Mouse (Mus musculus) heart, adult 8-10 months (tissue): ENCODE measurements at regions not wholly inside any gene's neighbourhood (a gene's known extent, or its start where the extent isn't known, plus 50 kb on each side); places are given as distances from the start of the nearest gene placed in this dataset.
"Not testable (repeated sequence)": the region's sequence is repeated elsewhere in the genome, so short reads cannot be mapped to it uniquely, and the experiment has no call there.

Experiments used
- DNase-seq: peaks from one replicate; pipeline ENCODE4 v3.0.0; 2022; ENCODE audit warnings: low spot score

- DNase-seq: no peak
Measured at GRCm38 (mm10) chr15:41920270-41920669, 1786.1 kb downstream of the 9330182O14Rik start.

DNA sequence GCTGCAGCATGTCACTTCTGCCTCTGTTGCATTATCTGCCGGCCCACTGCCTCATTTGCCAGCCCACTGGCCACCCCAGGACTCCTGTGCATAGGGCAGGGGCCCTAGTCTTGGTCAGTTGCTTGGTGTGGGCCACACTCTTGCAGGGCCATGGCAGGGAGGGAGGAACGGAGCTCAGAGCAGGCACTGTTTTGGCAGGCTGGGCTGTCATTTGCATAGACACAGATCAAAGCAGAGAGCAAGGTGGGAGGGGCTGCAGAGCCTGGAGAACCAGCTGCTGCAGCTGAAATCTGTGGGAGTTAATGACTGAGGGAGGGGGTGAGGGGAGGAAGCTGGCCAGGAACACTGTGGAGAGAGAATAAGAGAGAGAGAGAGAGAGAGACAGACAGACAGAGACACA is 1802.5 kb downstream of the 9330182O14Rik start:
- DNase-seq: no peak

GRCm38 (mm10) chr15:41945226-41945625 is 1811.1 kb downstream of the 9330182O14Rik start:
- DNase-seq: no peak

- no peak for DNase-seq
Measured at GRCm38 (mm10) chr15:41947888-41948287, 1813.7 kb downstream of the 9330182O14Rik start.

- no peak for DNase-seq
Measured at GRCm38 (mm10) chr15:41948347-41949093, 1814.4 kb downstream of the 9330182O14Rik start.

- no peak for DNase-seq
Measured at GRCm38 (mm10) chr15:41949094-41949461, 1814.9 kb downstream of the 9330182O14Rik start.

DNA sequence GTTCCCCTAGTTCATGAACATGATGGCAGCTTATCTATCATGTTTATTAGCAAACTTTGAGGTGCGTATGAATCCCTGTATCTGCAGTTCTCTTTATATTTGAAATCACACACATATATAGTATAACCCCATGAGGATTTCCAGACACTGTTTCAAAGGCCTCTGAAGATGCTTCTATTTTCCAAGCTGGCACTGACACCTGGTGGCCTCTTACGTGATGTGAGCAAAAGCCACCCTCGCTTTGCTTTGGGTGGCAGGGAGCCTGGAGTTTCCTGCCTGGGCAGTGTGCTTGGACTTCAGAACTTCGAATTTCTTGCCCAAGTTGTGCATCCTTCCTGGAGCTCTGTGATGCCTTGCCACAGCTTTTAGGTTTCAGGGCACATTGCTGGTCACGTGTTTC is 1817.1 kb downstream of the 9330182O14Rik start:
- DNase-seq: no peak

DNA sequence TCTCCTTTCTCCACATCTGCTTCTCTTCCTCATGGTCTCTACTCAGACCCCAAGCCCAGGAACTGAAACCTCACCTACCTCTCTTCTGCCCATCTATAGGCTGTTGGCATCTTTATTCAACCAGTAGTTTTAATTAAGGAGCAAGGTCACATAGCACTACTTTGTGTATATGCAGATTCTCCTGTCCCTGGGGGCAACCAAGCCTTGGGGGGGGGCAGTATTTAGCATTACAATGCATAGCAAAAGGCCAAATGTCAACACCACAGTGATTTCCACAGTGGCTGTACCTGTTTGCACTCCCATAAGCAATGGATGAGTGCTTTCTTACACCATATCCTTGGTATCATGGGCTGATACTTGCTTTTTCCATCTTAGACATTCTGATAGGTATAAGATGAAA is 1826.4 kb downstream of the 9330182O14Rik start:
- DNase-seq: no peak

GRCm38 (mm10) chr15:41970877-41971276 is 1836.7 kb downstream of the 9330182O14Rik start:
- no peak for DNase-seq

DNA sequence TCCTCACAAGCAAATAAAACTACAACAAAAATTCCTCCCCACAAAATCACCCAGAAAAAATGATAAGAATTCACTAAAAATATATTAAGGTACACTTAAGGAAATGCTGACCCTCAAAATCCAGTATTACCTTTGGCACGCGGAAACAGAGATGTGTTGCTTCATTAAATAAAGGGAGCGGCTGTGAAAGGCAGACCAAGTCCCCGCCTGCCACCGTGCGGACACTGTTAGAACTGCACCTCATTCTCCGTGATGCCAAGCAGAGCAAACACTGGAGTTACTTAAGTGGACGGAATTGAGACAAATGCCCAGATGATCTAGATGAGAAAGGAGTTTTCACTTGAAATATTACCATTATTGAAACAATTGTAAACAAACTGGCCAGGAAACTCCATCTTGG is 1839.1 kb downstream of the 9330182O14Rik start:
- peak; percentile 83 for DNase-seq

DNA sequence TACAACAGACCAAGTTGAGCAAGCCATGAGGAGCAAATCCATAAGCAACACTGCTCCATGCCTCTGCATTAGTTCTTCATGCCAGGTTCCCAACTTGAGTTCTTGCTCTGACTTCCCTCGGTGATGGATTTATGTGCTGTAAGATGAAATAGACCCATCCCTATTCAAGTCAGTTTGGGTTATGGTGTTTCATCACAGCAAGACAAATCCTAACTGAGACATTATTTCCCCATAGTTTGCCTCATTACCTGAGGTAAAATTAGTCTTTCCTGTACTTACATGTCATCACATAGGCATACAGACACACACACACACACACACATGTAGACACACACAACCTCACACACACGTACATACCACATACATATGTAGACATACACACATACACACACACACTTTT is 1843.0 kb downstream of the 9330182O14Rik start:
- no peak for DNase-seq

GRCm38 (mm10) chr15:41977649-41978231 is 1843.6 kb downstream of the 9330182O14Rik start:
- no peak for DNase-seq

DNA sequence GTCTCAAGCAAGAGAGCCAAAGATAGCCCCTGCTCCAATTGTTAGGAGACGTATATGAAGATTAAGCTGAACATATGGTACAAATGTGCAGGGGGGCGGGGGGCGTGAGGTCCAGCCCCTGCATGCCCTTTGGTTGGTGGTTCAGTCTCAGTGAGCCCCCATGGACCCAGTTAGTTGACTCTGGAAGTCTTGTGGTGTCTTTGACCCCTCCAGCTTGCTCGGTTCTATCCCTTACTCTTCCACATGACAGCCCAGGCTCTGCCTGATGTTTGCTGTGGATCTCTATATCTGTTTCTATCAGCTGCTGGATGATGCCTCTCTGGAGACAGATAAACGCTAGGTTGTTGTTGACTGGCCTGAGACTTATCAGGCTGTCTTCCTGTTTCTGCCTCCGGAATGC is 1849.1 kb downstream of the 9330182O14Rik start:
- DNase-seq: no peak

DNA sequence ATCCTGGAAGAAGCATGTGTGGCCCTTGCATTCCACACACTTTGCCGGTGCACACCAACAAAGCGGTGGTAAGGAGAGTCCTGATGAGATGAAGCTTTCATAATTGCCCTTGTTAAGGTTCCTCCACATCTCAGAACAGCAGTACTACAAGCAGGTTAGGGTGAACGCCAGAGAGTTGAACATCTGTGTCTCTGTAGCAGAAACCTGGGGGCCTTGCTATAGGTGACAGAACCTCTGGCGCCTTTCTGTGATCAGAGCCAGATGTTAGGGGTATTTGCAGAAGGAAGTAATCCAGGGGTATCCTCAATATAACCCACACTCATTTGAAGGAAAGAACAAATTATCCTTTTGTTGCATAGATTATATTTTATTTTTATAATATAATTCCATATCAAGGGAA is 1850.1 kb downstream of the 9330182O14Rik start:
- DNase-seq: no peak

- no peak for DNase-seq
Measured at GRCm38 (mm10) chr15:41986264-41986663, 1852.1 kb downstream of the 9330182O14Rik start.

GRCm38 (mm10) chr15:41989065-41989464 is 1854.9 kb downstream of the 9330182O14Rik start:
- DNase-seq: no peak

DNA sequence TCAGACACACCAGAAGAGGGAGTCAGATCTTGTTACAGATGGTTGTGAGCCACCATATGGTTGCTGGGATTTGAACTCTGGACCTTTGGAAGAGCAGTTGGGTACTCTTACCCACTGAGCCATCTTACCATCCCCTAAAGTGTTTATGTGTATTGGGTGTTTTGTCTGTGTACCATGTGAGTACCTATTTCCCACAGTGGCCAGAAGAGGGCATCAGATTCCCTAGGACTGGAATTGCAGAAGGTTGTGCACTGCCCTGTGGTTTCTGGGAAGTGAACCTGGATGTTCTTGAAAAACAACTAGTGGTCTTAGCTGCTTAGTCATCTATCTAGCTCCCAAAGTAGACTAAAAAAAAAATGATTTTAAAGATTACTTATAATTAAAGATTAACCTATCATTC is 1857.7 kb downstream of the 9330182O14Rik start:
- no peak for DNase-seq

- not testable (repeated sequence) for DNase-seq
Measured at GRCm38 (mm10) chr15:42032286-42032685, 1898.1 kb downstream of the 9330182O14Rik start.

DNA sequence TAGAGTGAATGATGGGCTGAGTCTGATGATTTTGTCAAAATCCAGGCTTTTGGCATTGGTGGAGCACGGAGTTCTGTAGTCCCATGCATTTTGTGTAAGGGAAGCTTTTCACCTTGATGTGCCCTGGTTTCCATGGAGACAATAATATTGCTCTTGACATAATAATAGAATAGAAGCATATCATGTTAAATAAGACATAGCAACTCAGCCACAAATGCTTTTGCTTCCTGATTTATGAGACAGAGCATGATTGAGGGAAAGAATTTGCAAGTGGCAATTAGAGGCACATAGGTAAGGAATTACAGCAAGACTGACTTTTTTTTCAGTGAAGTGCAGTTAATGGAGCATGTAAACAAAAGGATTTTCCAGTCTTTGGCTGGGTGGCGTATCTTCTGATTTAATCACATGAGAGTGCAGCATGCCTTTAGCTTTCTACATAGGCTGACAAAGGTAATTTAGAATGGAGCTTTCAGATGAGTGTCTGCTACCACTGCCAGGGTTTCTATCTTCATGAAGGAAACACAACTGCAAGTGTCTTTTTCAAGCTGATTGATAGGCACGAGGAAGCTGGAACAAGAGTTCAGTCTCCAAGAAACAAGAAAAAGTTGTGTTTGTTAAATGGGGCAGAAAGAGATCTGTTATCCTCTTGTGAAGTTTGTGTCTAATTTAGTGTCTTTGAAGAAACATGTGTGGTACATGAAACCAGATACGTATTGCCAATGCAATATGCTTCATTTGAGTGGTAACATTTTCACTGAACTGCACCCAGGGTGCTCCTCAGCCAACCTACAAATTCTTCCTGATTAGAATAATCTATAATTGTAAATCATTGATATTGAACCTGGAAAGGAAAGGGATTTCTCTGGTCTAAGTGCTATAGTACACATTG is 1913.2 kb downstream of the 9330182O14Rik start:
- DNase-seq: no peak

DNA sequence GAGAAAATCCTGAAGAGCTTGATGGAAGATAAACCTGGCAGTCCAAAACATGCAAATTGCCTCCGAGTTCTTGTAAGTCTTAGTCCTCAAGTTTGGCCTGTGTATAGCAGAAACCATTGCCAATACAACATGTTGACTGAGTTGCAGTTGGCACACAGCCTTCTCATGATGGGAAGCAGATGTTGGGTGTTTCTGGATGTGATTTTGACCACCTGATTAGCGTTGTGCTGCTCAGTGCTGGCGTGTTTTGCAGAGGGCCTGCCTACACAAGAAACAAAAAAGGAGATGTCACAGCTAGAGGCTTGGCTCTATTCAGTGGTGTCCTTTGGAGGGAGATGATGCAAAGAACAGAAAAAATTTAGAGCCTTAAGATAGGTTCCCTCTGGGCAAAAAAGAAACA is 1922.6 kb downstream of the 9330182O14Rik start:
- DNase-seq: peak; percentile 53

- DNase-seq: no peak
Measured at GRCm38 (mm10) chr15:42068207-42068831, 1934.2 kb downstream of the 9330182O14Rik start.

- no peak for DNase-seq
Measured at GRCm38 (mm10) chr15:42069072-42069471, 1934.9 kb downstream of the 9330182O14Rik start.
